Mouse (Mus musculus): Measurements from ENCODE around the gene Pum2. TPM values are rescaled to one million over a fixed set of nuclear protein-coding genes. Genes with fewer than 3 reads are reported as not detected.
"Not testable (repeated sequence)": the region's sequence is repeated elsewhere in the genome, so short reads cannot be mapped to it uniquely, and the experiment has no call there.

Pum2 gene
- total RNA-seq, 2 experiments from 2014 or later = 122 to 133 TPM

DNA sequence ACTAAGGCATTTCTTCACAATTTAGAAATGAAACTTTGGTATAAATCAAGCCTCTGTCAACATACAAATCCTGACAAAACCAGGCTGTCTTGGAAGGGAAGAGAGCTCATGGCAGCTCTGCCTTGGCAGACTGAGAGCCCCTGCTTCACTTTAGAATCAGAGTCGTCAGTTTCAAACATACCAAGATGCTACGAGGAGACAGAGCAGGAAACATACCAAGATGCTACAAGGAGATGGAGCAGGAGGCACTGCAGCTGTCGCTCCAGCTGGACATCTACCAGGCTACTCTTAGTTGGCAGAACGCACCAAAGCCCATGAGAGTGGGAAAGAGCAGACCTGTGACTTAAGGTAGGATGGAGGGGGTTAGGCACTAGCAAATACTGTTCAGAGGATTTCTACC lies 11.2 kb upstream of the Pum2 start:
- intact Hi-C loops (cut with DNase I) = no loop called here
- DNase-seq = no peak

DNA sequence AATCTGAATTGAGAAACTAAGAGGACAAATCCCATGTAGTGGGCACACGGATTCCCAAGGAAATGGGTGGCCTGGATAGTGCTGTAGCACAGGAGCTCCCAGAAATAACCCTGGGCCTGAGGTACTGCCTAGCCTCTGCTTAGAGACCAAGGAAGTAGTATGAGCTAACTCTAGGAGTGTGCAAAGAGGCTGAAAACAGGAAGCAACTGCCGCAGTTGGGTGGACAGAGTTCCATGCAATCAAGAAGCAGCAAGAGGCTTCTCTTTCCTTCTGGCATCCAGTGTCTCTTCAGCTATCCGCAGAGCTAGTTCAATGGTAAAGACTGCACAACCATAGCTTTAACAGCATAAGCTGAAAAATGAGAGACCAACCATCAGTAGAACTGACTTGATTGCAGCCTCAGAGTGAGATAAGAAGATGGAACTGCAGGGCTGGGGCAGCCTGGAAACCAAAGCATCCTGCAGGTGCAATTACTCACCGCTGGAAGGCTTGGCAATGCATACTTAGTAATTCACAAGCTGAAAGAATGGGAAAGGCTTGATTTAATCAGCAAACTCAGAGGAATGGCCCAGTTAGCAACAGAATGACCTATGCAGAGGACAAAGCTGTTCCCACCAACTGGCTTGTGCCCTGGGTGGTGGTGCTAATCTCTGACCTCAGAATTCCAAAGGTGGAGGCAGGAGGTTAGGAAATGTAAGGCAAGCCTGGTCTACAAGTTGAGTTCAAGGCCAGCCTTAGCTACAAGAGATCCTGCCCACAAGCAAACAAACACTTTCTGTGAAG lies 6.3 kb upstream of the Pum2 start:
- intact Hi-C loops (cut with DNase I) = no loop called here
- no peak for DNase-seq

GRCm38 (mm10) chr12:8669421-8669820 lies 4.5 kb upstream of the Pum2 start:
- intact Hi-C loops (cut with DNase I) = no loop called here
- DNase-seq = no peak

- intact Hi-C loops (cut with DNase I) = loop anchor here (5.0 kb wide), 1 partner anchor 33 kb away; no protein-coding TSS in a partner anchor
- no peak for DNase-seq
Observed at GRCm38 (mm10) chr12:8669846-8670245, 4.1 kb upstream of the Pum2 start.

- intact Hi-C loops (cut with DNase I) = loop anchor here (5.0 kb wide), 1 partner anchor 36 kb away; no protein-coding TSS in a partner anchor
- no peak for DNase-seq
Observed at GRCm38 (mm10) chr12:8673121-8673973, 587 bp upstream of the Pum2 start.

DNA sequence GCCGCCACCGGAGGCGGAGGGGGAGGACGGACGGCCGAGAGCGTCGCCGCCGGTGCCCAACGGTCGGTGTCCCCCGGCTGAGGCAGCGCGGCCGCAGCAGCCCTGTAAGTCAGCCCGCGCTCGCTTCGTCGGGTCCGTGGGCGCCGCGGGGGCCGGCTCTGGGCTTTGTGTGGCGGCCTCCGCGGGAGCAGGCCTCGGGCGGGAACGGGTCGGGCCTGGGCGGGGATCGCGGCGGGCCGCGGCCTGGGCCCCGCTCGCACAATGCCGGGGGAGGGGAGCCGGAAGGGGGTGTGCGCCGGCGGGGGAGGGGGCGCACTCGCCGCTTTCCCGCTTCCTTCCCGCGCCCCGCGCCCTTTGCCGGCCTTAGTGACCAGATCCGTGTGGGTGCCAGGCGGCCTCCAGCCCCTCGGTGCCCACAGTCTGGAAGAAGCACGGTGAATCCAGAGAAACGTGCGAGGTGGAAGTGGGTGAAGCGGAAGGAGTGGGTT lies 487 bp downstream of the Pum2 start:
- peak; percentile 63 to 68 for DNase-seq
- intact Hi-C loops (cut with DNase I) = loop anchor here (5.0 kb wide), 1 partner anchor 37 kb away; no protein-coding TSS in a partner anchor

- intact Hi-C loops (cut with DNase I) = loop anchor here (5.0 kb wide), 1 partner anchor 38 kb away; no protein-coding TSS in a partner anchor
- DNase-seq = no peak
Observed at GRCm38 (mm10) chr12:8674891-8675341, 982 bp downstream of the Pum2 start.

GRCm38 (mm10) chr12:8675361-8675760 lies 1.4 kb downstream of the Pum2 start:
- intact Hi-C loops (cut with DNase I) = no loop called here
- DNase-seq = no peak

GRCm38 (mm10) chr12:8676341-8676740 lies 2.4 kb downstream of the Pum2 start:
- intact Hi-C loops (cut with DNase I) = no loop called here
- no peak for DNase-seq

DNA sequence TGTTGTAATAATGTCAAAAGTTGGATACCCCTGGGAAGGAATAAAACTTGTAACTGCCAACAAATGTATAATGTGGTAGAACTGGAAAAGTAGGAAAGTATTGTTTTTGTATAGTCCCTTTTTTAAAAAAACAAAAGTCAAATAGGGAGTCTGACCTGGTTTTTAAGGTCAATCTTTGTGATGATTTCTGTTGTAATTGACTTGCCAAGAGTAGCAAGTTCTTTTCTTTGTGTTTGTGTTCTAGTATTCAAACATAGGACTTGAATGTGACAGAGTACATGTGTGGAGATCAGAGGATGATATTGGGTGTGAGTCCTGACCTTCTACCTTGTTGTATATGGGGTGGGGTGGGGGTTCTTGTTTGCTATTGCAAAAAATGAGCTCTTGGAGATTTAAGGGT lies 4.0 kb downstream of the Pum2 start:
- intact Hi-C loops (cut with DNase I) = no loop called here
- DNase-seq = no peak

- intact Hi-C loops (cut with DNase I) = no loop called here
- no peak for DNase-seq
Observed at GRCm38 (mm10) chr12:8684200-8684599, 10.3 kb downstream of the Pum2 start.

DNA sequence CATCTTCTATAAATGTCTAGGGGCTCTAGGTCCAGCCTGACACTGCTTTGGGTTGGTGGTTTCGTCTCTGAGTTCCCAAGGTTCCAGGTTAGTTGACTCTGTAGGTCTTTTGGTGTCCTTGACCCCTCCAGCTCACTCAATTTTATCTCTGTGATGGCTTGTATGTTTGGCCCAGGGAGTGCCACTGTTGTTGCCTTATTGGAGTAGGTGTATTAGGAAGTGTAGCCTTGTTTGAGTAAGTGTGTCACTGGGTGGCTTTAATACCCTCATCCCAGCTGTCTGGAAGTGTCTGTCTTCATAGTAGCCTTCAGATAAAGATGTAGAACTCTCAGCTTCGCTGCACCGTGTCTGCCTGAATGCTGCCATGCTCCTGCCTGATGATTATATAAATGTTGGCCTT lies 11.1 kb downstream of the Pum2 start:
- no peak for DNase-seq
- intact Hi-C loops (cut with DNase I) = no loop called here

DNA sequence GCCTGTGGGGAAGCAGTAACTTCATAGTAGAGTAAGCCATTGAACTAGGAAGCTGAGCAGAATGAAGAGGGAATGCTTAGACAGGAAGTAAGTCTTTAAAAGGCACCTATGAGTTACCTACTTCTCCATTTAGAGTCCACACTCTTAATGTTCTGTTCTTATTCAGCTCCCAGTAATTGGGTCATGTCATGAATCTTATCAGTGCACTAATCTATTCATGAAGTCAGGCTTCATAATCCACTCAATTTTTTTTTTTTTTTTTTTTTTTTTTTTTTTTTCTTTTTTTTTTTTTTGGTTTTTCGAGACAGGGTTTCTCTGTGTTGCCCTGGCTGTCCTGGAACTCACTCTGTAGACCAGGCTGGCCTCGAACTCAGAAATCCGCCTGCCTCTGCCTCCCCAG lies 15.9 kb downstream of the Pum2 start:
- intact Hi-C loops (cut with DNase I); DNase-seq: not testable (repeated sequence)

- peak; percentile 48 to 62 for DNase-seq
- intact Hi-C loops (cut with DNase I) = loop anchor here (5.0 kb wide), 3 partner anchors 62 to 303 kb away; no protein-coding TSS in a partner anchor
Observed at GRCm38 (mm10) chr12:8698895-8699294, 25.0 kb downstream of the Pum2 start.

- intact Hi-C loops (cut with DNase I) = no loop called here
- no peak for DNase-seq
Observed at GRCm38 (mm10) chr12:8703988-8704387, 30.1 kb downstream of the Pum2 start.

- intact Hi-C loops (cut with DNase I) = no loop called here
- DNase-seq = no peak
Observed at GRCm38 (mm10) chr12:8708876-8709275, 34.9 kb downstream of the Pum2 start.

GRCm38 (mm10) chr12:8712665-8713064 lies 38.7 kb downstream of the Pum2 start:
- DNase-seq = no peak
- intact Hi-C loops (cut with DNase I) = loop anchor here (5.0 kb wide), 1 partner anchor 35 kb away; no protein-coding TSS in a partner anchor

- DNase-seq = no peak
- intact Hi-C loops (cut with DNase I) = no loop called here
Observed at GRCm38 (mm10) chr12:8716093-8716492, 42.2 kb downstream of the Pum2 start.

- intact Hi-C loops (cut with DNase I) = no loop called here
- DNase-seq = no peak
Observed at GRCm38 (mm10) chr12:8726890-8727289, 53.0 kb downstream of the Pum2 start.

- intact Hi-C loops (cut with DNase I) = no loop called here
- DNase-seq = peak; percentile 40 to 45
Observed at GRCm38 (mm10) chr12:8728739-8729138, 54.8 kb downstream of the Pum2 start.

GRCm38 (mm10) chr12:8753654-8754053 lies 79.7 kb downstream of the Pum2 start:
- no peak for DNase-seq
- intact Hi-C loops (cut with DNase I) = no loop called here

All from heart, postnatal 14 days (tissue).